Mouse (Mus musculus): ENCODE measurements at regions not wholly inside any gene's neighbourhood (a gene's known extent, or its start where the extent isn't known, plus 50 kb on each side); places are given as distances from the start of the nearest gene placed in this dataset.
A peak's percentile ranks its signal among the peaks of the same experiment; 100 is the strongest.

- no peak for DNase-seq (ENCODE audit: low spot score)
Observed at GRCm38 (mm10) chr3:101749841-101750240, 98.9 kb downstream of the Mab21l3 start.

- no peak for DNase-seq (ENCODE audit: low spot score)
Observed at GRCm38 (mm10) chr3:101749031-101749632, 99.6 kb downstream of the Mab21l3 start.

- DNase-seq (ENCODE audit: low spot score): no peak
Observed at GRCm38 (mm10) chr3:101748186-101748585, 100.6 kb downstream of the Mab21l3 start.

GRCm38 (mm10) chr3:101740906-101741305 lies 107.9 kb downstream of the Mab21l3 start:
- no peak for DNase-seq (ENCODE audit: low spot score)

- DNase-seq (ENCODE audit: low spot score): no peak
Observed at GRCm38 (mm10) chr3:101737197-101737596, 111.6 kb downstream of the Mab21l3 start.

GRCm38 (mm10) chr3:101729044-101729443 lies 119.7 kb downstream of the Mab21l3 start:
- no peak for DNase-seq (ENCODE audit: low spot score)

- no peak for DNase-seq (ENCODE audit: low spot score)
Observed at GRCm38 (mm10) chr3:101722926-101723325, 118.4 kb upstream of the Atp1a1 start.

- DNase-seq (ENCODE audit: low spot score): no peak
Observed at GRCm38 (mm10) chr3:101722001-101722400, 117.5 kb upstream of the Atp1a1 start.

GRCm38 (mm10) chr3:101715416-101715815 lies 110.9 kb upstream of the Atp1a1 start:
- DNase-seq (ENCODE audit: low spot score): no peak

- no peak for DNase-seq (ENCODE audit: low spot score)
Observed at GRCm38 (mm10) chr3:101714810-101715209, 110.3 kb upstream of the Atp1a1 start.

GRCm38 (mm10) chr3:101713669-101714068 lies 109.2 kb upstream of the Atp1a1 start:
- DNase-seq (ENCODE audit: low spot score): no peak

- no peak for DNase-seq (ENCODE audit: low spot score)
Observed at GRCm38 (mm10) chr3:101713138-101713638, 108.7 kb upstream of the Atp1a1 start.

GRCm38 (mm10) chr3:101712666-101713065 lies 108.2 kb upstream of the Atp1a1 start:
- no peak for DNase-seq (ENCODE audit: low spot score)

GRCm38 (mm10) chr3:101711594-101712171 lies 107.2 kb upstream of the Atp1a1 start:
- DNase-seq (ENCODE audit: low spot score): peak; percentile 64

- peak; percentile 86 for DNase-seq (ENCODE audit: low spot score)
Observed at GRCm38 (mm10) chr3:101709379-101709970, 105.0 kb upstream of the Atp1a1 start.

- no peak for DNase-seq (ENCODE audit: low spot score)
Observed at GRCm38 (mm10) chr3:101708821-101709220, 104.3 kb upstream of the Atp1a1 start.

- DNase-seq (ENCODE audit: low spot score): no peak
Observed at GRCm38 (mm10) chr3:101704919-101705318, 100.4 kb upstream of the Atp1a1 start.

GRCm38 (mm10) chr3:101704326-101704725 lies 99.8 kb upstream of the Atp1a1 start:
- DNase-seq (ENCODE audit: low spot score): no peak

- DNase-seq (ENCODE audit: low spot score): no peak
Observed at GRCm38 (mm10) chr3:101701763-101702173, 97.3 kb upstream of the Atp1a1 start.

- peak; percentile 77 for DNase-seq (ENCODE audit: low spot score)
Observed at GRCm38 (mm10) chr3:101700974-101701610, 96.6 kb upstream of the Atp1a1 start.

- no peak for DNase-seq (ENCODE audit: low spot score)
Observed at GRCm38 (mm10) chr3:101699929-101700681, 95.6 kb upstream of the Atp1a1 start.

GRCm38 (mm10) chr3:101696832-101697231 lies 92.3 kb upstream of the Atp1a1 start:
- no peak for DNase-seq (ENCODE audit: low spot score)
